Mouse (Mus musculus) gastrocnemius, adult 2 months (tissue): Measurements from ENCODE around the gene Sucnr1. TPM values are rescaled to one million over a fixed set of nuclear protein-coding genes. Genes with fewer than 3 reads are reported as not detected.

Source experiments
- DNase-seq: peaks from one replicate; pipeline ENCODE4 v3.0.0; 2022
- H3K27ac ChIP-seq: fragments of 200-600 bp; 2 replicates; pipeline ENCODE4 v1.8.1; 2022; ENCODE audit warnings: mild to moderate bottlenecking
- H3K4me3 ChIP-seq: fragments of 200-600 bp; 2 replicates; pipeline ENCODE4 v1.8.1; 2022; ENCODE audit warnings: mild to moderate bottlenecking, moderate library complexity
- CTCF ChIP-seq: fragments of 200-600 bp; IDR thresholded peaks from 2 replicates; pipeline ENCODE4 v1.8.1; 2022; ENCODE audit warnings: antibody characterized with exemption, mild to moderate bottlenecking, moderate library complexity
- intact Hi-C: fragments of 180-260 bp; cut with DNase I; formaldehyde crosslinking; loops from one replicate; pipeline ENCODE4 v1.15.1; 2025
- total RNA-seq, 2 experiments: library from RNA; stranded (reverse); gene quantifications; 2 replicates each; pipeline ENCODE4 v1.2.3; 2021

The Sucnr1 gene
- total RNA-seq, 2 experiments from 2014 or later, result not detected

DNA sequence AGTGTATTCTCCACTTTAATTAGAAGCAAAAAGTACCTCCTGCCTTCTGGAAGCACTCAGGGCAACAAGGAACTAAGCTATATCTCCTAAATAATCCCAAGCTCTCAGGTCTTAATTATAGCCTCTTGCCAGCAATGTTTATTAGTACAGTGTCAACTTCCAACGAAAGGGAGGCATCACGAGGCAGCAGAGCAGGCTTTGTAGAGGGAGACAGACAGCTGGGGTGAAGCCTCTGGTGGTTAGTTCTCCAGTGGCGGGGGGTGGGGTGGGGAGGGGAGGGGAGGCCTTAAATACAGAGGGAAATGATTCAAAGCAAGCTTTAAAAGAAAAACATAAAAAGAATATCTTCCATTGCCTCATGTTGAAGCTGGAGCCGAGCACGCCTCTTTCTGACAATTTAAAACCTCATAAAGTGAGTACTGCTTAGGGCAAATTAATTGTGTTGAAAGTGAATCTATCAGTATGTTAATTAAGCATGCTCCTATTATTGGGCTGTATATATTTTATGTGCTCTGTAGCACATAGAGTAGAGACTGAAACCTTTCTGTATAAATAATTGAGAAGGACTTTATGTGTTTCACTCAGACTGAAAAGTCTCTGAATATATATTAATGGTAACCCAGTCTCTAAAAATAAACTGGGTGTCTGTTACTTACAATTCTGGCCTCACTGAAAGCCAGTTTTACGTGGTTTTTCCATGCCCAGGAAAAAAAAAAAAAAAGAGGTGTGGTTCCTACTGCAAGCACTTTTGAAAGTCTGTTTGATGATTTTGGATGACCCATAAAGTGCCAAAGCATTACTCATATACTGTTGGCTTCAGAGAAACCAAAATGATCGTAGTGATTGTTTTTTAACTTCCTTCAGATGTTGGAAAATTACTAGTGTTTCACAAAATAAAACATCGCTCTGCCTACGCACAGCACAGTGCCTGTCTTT lies 42.5 kb downstream of the Sucnr1 start:
- intact Hi-C loops, result no loop called here
- DNase-seq, result no peak
- TF ChIP-seq CTCF, result no peak
- no peak overlapping the region for H3K4me3 ChIP-seq
- peak overlapping the region; percentile 67 for H3K27ac ChIP-seq

DNA sequence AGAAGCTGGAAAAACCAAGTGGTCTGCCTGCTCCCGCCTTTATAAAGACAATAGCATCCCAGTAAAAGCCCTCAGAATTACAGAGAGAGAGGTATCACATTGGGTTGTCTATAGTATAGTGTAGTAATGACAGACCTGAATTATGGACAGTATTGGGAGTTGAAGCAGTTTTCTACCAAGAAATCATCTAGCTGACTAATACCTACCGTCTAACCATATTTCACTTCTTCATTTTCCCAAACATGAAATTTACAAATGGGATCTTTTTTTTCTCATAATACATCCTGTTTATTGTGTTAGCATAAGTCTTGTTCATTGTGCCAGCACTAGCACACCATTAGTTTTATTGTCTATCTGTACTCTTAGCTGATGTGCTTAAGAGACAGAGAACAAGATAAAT lies 44.9 kb downstream of the Sucnr1 start:
- no peak for DNase-seq
- intact Hi-C loops, result no loop called here
- Histone ChIP-seq H3K27ac (no peak overlapping the region), H3K4me3 (no peak overlapping the region)
- no peak for TF ChIP-seq CTCF

DNA sequence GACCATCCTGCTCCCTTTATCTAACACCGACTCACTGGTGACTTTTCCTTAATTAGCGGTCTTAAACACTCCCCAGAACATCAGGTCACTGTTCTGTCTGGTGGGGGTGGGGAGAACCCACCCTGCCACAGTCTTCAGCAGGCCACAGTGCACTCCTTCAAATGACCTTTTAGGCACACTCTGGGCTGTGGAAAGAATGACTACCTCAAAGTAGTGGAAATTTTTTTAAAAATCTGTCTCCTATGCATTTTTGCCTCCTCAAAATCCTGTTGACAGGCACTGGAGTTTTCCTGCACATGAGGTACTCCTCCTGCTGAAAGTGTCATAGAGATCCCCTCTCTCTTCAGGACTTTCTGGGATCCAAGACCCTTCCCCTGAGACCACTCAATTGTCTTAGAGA lies 46.6 kb downstream of the Sucnr1 start:
- TF ChIP-seq CTCF, result no peak
- H3K27ac ChIP-seq, result no peak overlapping the region
- DNase-seq, result no peak
- no peak overlapping the region for H3K4me3 ChIP-seq
- intact Hi-C loops, result no loop called here

DNA sequence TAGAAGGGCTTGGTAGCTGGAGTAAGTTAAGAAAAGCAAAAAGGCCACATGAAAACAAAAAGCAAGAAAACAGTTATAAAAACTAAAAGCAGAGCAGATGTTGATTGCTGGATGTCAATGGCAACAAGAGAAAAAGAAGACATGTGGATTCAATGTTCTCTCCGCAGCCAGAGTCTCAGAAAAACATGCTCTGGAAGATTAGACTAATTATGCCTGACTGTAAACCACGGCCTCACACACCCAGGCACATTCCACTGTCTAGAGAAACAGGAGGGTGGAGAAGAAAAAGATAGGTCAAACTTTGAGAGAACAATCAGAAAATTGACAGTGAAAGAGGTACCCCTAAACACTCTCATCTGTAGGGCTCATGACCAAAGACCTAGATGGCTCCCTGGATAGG lies 54.1 kb downstream of the Sucnr1 start:
- DNase-seq, result no peak
- H3K4me3 ChIP-seq, result no peak overlapping the region
- peak overlapping the region; percentile 40; the same call in 1 of the 2 replicates for H3K27ac ChIP-seq
- TF ChIP-seq CTCF, result no peak
- intact Hi-C loops, result no loop called here

Other genes starting within 250 kb of the Sucnr1 start
- gene Gm8298, start 220.8 kb upstream of the Sucnr1 start, total RNA-seq, result not detected
- gene C130079G13Rik, start 156.7 kb upstream of the Sucnr1 start, total RNA-seq, result not detected
- gene Aadacl2, start 75.1 kb upstream of the Sucnr1 start, total RNA-seq, result not detected
- not detected for gene Aadac, start 56.2 kb upstream of the Sucnr1 start, total RNA-seq